Mouse (Mus musculus) layer of hippocampus, adult 9-10 months (tissue): ENCODE data around the gene Zscan4-ps1.
"Not testable (repeated sequence)": the region's sequence is repeated elsewhere in the genome, so short reads cannot be mapped to it uniquely, and the experiment has no call there.

Experiments
- DNase-seq: peaks from one replicate; pipeline ENCODE4 v3.0.0; 2022; ENCODE audit warnings: low spot score

Gene Zscan4-ps1

DNA sequence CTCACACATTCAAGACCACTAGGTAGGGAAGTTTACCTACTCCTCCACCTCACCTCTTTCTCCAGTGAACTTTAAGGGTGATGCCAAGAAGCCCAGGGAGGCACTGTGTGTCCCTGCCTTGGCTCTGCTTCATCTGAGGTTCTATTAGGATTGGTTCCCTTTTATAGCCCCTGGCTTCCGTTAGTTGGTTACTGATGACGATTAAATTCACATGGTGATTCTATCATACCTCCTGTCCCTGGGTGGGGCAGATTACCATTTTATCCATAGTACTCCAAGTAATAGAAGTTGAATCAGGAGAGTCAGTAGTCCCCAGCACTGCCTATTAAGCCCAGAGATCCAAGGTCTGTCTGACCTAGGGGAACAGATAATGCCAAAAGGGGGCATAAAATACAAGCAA is at the start of gene Zscan4-ps1:
Gene Zscan4-ps1 (minus strand): TSS at position 101 of the 400 bp plus-strand sequence.
- not testable (repeated sequence) for DNase-seq
